Mouse (Mus musculus) testis, adult 2 months (tissue): ENCODE results near the gene Bms1. TPM values are rescaled to one million over a fixed set of nuclear protein-coding genes. Genes with fewer than 3 reads are reported as not detected.

Source experiments
- H3K27ac ChIP-seq: fragments of 200-500 bp; 2 replicates; pipeline ENCODE4 v1.5.1; 2012; ENCODE audit warnings: low read depth, low read length; ENCODE audit not compliant: control insufficient read depth, insufficient read depth
- H3K27me3 ChIP-seq: fragments of 200-500 bp; 2 replicates; pipeline ENCODE4 v1.6.1; 2012; ENCODE audit warnings: mild to moderate bottlenecking, low read length, moderate library complexity; ENCODE audit not compliant: control insufficient read depth, insufficient read depth
- H3K36me3 ChIP-seq: fragments of 200-500 bp; 2 replicates; pipeline ENCODE4 v1.6.1; 2012; ENCODE audit warnings: mild to moderate bottlenecking, low read length; ENCODE audit not compliant: control insufficient read depth, insufficient read depth
- H3K4me1 ChIP-seq: fragments of 200-500 bp; 2 replicates; pipeline ENCODE4 v1.6.1; 2012; ENCODE audit warnings: low read length; ENCODE audit not compliant: control insufficient read depth, insufficient read depth
- H3K4me3 ChIP-seq: fragments of 200-500 bp; 2 replicates; pipeline ENCODE4 v1.5.1; 2012; ENCODE audit warnings: low read depth, mild to moderate bottlenecking, low read length, moderate library complexity, mixed read lengths; ENCODE audit not compliant: control insufficient read depth
- CTCF ChIP-seq: fragments of 200-500 bp; IDR thresholded peaks from 2 replicates; pipeline ENCODE4 v1.5.1; 2012; ENCODE audit warnings: low read depth, mild to moderate bottlenecking, inconsistent platforms, low read length, moderate library complexity; ENCODE audit not compliant: control insufficient read depth, insufficient read depth, insufficient replicate concordance
- POLR2A ChIP-seq: fragments of 200-500 bp; IDR thresholded peaks from 2 replicates; pipeline ENCODE4 v1.6.1; 2012; ENCODE audit warnings: low read depth, mild to moderate bottlenecking, inconsistent platforms, low read length, moderate library complexity; ENCODE audit not compliant: control insufficient read depth
- polyA plus RNA-seq: library from polyadenylated mRNA; depleted of rRNA; stranded (reverse); fragments of >200 nt; gene quantifications from 2 replicates; pipeline ENCODE4 v1.2.3, GENCODE M21; 2012; rRNA removed

Gene Bms1
- 17.8 and 20.6 TPM in 2 replicates for polyA plus RNA-seq

DNA sequence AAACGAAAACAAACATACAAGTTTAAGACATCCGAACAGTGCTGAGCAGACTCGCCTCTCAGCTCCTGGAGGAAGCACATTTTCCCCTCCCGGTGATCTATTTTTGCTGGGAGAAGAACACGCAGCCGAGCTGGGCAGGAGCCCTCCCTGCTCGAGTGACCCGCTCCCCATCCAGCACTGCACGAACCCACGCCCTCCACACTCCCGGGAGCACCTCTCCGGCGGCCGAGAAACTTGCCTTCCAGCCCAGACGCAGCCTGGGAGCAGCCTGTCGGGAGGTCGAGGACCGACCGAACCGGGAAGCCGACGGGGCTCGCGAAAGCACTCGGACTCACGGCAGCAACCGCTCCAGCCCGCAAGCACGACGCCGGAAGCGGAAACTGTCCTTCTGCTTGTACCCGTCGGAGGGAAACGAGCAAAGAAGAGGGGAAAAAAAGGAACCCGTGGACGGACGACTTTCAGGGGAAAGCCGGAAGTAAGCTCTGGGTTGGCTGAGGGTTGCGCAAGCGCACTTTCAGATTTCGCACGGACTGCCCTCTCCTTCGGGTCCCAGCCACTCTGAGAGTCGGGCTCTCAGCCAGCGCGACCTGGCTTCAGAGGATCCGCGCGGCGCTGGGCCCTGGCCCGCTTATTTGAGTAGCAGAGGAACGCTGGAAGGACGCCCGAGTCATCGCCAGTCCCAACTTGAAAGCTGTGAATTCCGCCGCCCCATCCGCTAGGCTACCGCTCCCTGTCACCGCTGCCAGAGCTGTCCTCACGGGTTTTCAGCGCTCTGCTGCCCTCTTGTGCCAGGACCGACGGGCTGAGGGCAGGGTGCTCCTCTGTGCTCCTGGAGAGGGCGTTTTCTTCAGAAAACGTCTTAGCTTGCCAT, at the start of gene Bms1:
Gene Bms1, minus strand, starts transcription at position 425 of the 871 bp plus-strand sequence.
- H3K4me3 ChIP-seq, result peak within 1 kb of the TSS; percentile 99
- TF ChIP-seq CTCF (peak; percentile 76; the same call in 1 of the 2 replicates), POLR2A (peak; percentile 86)
- H3K36me3 ChIP-seq, result peaks cover 4% of the 10 kb centered on the region
- no peaks in the 10 kb centered on the region for H3K4me1 ChIP-seq
- H3K27me3 ChIP-seq, result no peaks in the 10 kb centered on the region
- peak within 1 kb of the TSS; percentile 97 for H3K27ac ChIP-seq

GRCm38 (mm10) chr6:118462069-118462705, 42.9 kb upstream of the Bms1 start:
- Histone ChIP-seq H3K27ac (no peak overlapping the region), H3K27me3 (no peaks in the 10 kb centered on the region), H3K4me1 (peaks cover 2% of the 10 kb centered on the region), H3K4me3 (no peak overlapping the region), H3K36me3 (no peaks in the 10 kb centered on the region)
- TF ChIP-seq CTCF (no peak), POLR2A (no peak)

- Histone ChIP-seq H3K4me3 (no peak overlapping the region), H3K27me3 (no peaks in the 10 kb centered on the region), H3K36me3 (no peaks in the 10 kb centered on the region), H3K4me1 (peaks cover 9% of the 10 kb centered on the region), H3K27ac (no peak overlapping the region)
- TF ChIP-seq CTCF (no peak), POLR2A (no peak)
Measured at GRCm38 (mm10) chr6:118457726-118458125, 38.5 kb upstream of the Bms1 start.

DNA sequence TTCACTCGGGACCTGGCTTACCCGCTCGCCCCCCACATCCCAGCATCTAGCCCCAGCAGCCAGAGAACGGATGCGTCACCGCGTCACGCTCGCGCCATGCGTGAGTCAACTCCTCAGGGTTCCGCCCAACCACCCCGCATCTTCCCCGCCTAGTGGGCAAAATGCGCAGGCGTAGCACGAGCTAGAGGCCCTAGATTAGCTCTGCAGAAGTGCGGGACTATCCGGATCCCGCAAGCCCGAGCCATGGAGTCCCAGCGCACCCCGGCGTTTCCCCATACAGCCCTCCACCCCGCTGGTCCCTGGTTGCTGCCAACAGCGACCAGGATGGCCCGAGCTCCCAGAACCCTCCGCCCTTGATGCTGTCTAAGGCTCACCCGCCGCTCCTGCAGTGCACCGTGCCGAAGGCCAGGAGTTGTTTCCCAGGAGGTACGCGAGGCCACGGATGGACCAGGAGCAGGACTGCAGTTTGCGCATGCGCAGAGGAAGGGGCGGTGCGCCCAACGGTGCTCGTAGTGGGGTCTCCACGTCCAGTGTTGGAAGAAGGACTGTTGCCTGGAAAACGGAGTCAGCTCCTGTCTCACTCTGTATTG, 35.9 kb upstream of the Bms1 start, which contains the start of gene Zfp248:
Gene Zfp248, minus strand, starts transcription at position 487 of the 590 bp plus-strand sequence.
- TF ChIP-seq CTCF (no peak), POLR2A (peak; percentile 98)
- Histone ChIP-seq H3K36me3 (no peaks in the 10 kb centered on the region), H3K4me1 (peaks cover 7% of the 10 kb centered on the region), H3K4me3 (peak within 1 kb of the TSS; percentile 99), H3K27ac (peak within 1 kb of the TSS; percentile 99), H3K27me3 (no peaks in the 10 kb centered on the region)

DNA sequence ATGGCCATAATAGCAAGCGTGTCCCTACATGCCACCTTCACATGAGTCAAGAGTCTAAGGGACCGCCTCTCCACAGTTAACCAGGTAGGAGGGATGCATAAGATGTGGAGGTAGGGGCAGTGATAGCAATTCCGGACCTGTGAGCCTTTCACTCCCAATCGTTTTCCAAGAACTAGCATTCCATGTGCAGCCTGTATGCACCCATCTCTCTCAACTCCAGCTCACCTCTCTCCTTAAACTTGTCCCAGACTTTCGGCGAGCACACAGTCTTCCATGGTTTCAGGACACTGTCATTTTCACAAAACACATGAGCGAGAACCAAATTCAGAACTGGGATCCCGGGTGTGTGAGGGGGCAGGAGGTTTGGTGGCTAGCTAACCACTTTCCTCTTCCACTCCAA, 35.2 kb upstream of the Bms1 start:
- Histone ChIP-seq H3K27ac (peak overlapping the region; percentile 99; the same call in 1 of the 2 replicates), H3K4me1 (peaks cover 7% of the 10 kb centered on the region), H3K36me3 (no peaks in the 10 kb centered on the region), H3K4me3 (peak overlapping the region; percentile 99), H3K27me3 (no peaks in the 10 kb centered on the region)
- no peak for TF ChIP-seq CTCF
- TF ChIP-seq POLR2A, result no peak

- Histone ChIP-seq H3K4me1 (no peaks in the 10 kb centered on the region), H3K27me3 (no peaks in the 10 kb centered on the region), H3K36me3 (no peaks in the 10 kb centered on the region), H3K4me3 (no peak overlapping the region), H3K27ac (no peak overlapping the region)
- no peak for TF ChIP-seq POLR2A
- TF ChIP-seq CTCF, result no peak
Measured at GRCm38 (mm10) chr6:118431502-118431901, 12.2 kb upstream of the Bms1 start.

DNA sequence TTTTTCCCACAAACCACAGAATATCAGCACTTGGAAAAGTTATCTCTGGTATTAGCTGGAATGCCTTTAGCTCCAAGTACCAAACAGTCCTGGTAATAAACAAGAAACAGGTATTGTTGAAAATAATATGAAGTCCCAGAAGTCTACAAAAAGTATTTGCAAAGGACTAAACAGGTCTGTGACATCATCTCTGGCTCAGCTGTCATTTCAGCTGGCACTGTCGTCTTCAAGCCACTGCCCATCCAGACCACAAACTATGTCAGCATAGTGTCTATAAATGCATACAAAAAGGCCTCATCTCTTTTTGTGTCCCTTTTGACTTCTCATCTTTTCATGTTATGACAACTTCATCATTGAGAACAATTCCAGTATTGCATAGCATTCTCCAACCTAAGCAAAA, 7.4 kb upstream of the Bms1 start:
- H3K27me3 ChIP-seq, result no peaks in the 10 kb centered on the region
- TF ChIP-seq CTCF, result no peak
- no peak for TF ChIP-seq POLR2A
- H3K4me1 ChIP-seq, result no peaks in the 10 kb centered on the region
- H3K27ac ChIP-seq, result no peak overlapping the region
- no peaks in the 10 kb centered on the region for H3K36me3 ChIP-seq
- H3K4me3 ChIP-seq, result no peak overlapping the region

- H3K36me3 ChIP-seq, result peaks cover 14% of the 10 kb centered on the region
- H3K27me3 ChIP-seq, result no peaks in the 10 kb centered on the region
- TF ChIP-seq POLR2A, result no peak
- TF ChIP-seq CTCF, result no peak
- H3K4me1 ChIP-seq, result no peaks in the 10 kb centered on the region
- H3K4me3 ChIP-seq, result no peak overlapping the region
- no peak overlapping the region for H3K27ac ChIP-seq
Measured at GRCm38 (mm10) chr6:118410428-118410827, 8.8 kb downstream of the Bms1 start.
